Mouse (Mus musculus) kidney, postnatal 0 days (tissue): ENCODE measurements around the gene Rora. TPM values are rescaled to one million over a fixed set of nuclear protein-coding genes. Genes with fewer than 3 reads are reported as not detected.

Experiments used
- ATAC-seq: fragments of 200-750 bp; cut with Nextera tagmentation; replicated peaks from 2 replicates; pipeline ENCODE4 v1.8.0; 2017; ENCODE audit warnings: low read depth, moderate number of reproducible peaks, moderate TSS enrichment, moderate library complexity; ENCODE audit not compliant: low FRiP score
- DNase-seq: peaks from one replicate; pipeline ENCODE4 v3.0.0-alpha.2; 2016; ENCODE audit warnings: low spot score
- H3K27ac ChIP-seq: fragments of 300-500 bp; sonication (generic); 2 replicates; pipeline ENCODE4 v1.5.1; 2014; ENCODE audit warnings: mild to moderate bottlenecking
- H3K27me3 ChIP-seq: fragments of 300-500 bp; sonication (generic); 2 replicates; pipeline ENCODE4 v1.6.1; 2014; ENCODE audit warnings: low read length, mixed read lengths; ENCODE audit not compliant: insufficient read depth
- H3K36me3 ChIP-seq: fragments of 300-500 bp; sonication (generic); 2 replicates; pipeline ENCODE4 v1.6.1; 2014; ENCODE audit warnings: low read length, mixed read lengths; ENCODE audit not compliant: insufficient read depth
- H3K4me1 ChIP-seq: fragments of 300-500 bp; sonication (generic); replicated peaks from 2 replicates; pipeline ENCODE4 v1.6.1; 2014; ENCODE audit warnings: antibody characterized with exemption, low read length, mixed read lengths; ENCODE audit not compliant: insufficient read depth
- H3K4me2 ChIP-seq: fragments of 300-500 bp; sonication (generic); 2 replicates; pipeline ENCODE4 v1.6.1; 2014; ENCODE audit warnings: mild to moderate bottlenecking, low read length, moderate library complexity, mixed read lengths
- H3K4me3 ChIP-seq: fragments of 300-500 bp; sonication (generic); replicated peaks from 2 replicates; pipeline ENCODE4 v1.5.1; 2014; ENCODE audit warnings: low read depth, low read length
- H3K9ac ChIP-seq: fragments of 300-500 bp; sonication (generic); 2 replicates; pipeline ENCODE4 v1.6.1; 2014; ENCODE audit warnings: low read depth, low read length
- H3K9me3 ChIP-seq: fragments of 300-500 bp; sonication (generic); replicated peaks from 2 replicates; pipeline ENCODE4 v1.6.1; 2016; ENCODE audit warnings: low read length, inconsistent platforms, mixed read lengths
- CTCF ChIP-seq: IDR thresholded peaks from 2 replicates; pipeline ENCODE4 v1.5.1; 2016; ENCODE audit warnings: antibody characterized with exemption, low read depth, mild to moderate bottlenecking, moderate library complexity
- WGBS: fragments of 180-500 bp; shearing (Covaris S2); extraction: QIAGEN DNeasy Blood & Tissue Kit; methylation state at CpG from one replicate; pipeline ENCODE4 v1.1.7; 2014; 5-methylcytosine and 5-hydroxymethylcytosine counted together
- polyA plus RNA-seq: library from polyadenylated mRNA; unstranded; fragments of >200 nt; fragmentation: Nextera tagmentation; extraction: Ambion mirVana; gene quantifications from 2 replicates; pipeline ENCODE4 v1.2.1, GENCODE M21; 2015

Rora gene
- polyA plus RNA-seq, 1 experiment from 2014 or later = 9.8 TPM

DNA sequence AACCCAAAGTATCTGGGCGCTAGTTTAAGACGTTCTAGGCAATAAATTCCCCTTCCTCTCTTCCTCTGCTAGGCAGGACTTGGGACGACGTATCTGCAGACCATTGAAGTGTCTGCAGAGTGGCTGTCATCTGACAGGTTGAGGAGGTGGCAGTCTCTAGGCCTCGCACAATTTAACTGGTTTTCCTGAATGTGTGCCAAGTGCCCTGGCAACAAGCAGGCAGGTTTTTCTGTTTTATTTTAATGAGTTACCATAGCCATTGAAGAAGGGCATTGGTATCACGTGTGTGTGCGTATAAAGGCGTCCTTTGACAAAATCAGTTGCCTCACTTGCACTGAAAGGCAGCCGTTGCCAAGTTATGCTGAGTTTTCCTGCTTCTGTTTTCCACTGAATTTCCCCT is 619.3 kb downstream of the Rora start:
- Histone ChIP-seq H3K4me2 (no peak overlapping the region), H3K9ac (no peak overlapping the region), H3K27ac (no peak overlapping the region), H3K4me1 (no peaks in the 10 kb centered on the region), H3K4me3 (no peak overlapping the region), H3K27me3 (no peaks in the 10 kb centered on the region), H3K9me3 (no peaks in the 10 kb centered on the region), H3K36me3 (no peaks in the 10 kb centered on the region)
- TF ChIP-seq CTCF = no peak
- DNase-seq (no peak), ATAC-seq (no peak)
- 57% methylated on average over 9 of the region's 9 CpGs for WGBS

DNA sequence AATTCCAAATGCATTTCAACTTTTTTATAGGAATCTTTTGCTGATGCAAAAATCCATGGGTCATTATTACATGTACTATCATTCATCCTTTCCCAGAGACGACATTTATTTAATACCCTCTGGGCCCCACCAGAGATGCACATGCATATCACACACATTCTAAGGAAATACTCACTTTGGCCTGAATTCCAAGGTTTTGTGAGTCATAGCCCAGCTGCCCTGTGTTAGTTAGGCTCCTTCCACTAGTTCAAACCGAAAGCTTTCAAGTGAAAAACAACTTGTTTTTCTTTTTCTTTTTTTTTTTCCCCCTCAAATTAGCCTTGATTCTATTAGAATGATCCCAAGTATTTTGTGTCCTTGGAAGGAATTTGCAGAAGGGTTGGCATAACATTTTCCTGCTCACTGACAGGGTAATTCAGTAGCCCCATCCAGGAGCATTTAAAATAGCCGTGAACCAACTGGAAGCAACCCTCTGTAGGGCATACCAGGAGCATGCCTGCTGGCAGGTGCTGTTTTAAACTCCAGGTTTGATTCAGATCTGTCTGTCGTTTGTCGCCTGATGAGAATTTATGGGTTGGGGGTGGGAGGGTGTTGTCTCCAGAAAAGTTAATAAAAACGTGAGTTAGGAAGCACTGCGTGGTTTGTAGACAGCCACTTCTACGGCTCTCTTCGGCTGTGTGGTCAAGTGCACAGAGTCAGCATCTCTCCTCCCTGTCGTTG is 621.3 kb downstream of the Rora start:
- 46% methylated on average over 10 of the region's 10 CpGs for WGBS
- Histone ChIP-seq H3K27me3 (no peaks in the 10 kb centered on the region), H3K9ac (no peak overlapping the region), H3K27ac (no peak overlapping the region), H3K9me3 (no peaks in the 10 kb centered on the region), H3K4me1 (no peaks in the 10 kb centered on the region), H3K36me3 (no peaks in the 10 kb centered on the region), H3K4me2 (no peak overlapping the region), H3K4me3 (no peak overlapping the region)
- DNase-seq (no peak), ATAC-seq (no peak)
- no peak for TF ChIP-seq CTCF

DNA sequence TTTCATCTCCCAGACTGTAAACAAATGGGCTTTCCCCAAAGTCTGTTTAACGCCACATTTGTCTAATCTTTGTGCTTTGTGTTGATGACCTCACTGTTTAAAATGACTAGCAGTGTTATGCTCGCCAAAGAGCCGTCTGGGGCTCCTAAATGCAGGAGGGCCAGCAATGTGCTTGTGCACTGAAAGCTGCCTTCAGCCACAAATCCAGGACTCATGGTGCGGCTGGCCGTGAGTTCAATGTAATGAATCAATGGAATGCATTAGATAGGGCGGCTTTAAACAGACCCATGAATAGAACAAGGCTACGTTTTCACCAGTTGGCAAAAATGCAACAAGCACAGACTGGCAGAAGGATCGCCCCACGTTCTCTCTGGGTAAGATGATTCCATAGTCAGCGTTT is 623.7 kb downstream of the Rora start:
- H3K27me3 ChIP-seq = no peaks in the 10 kb centered on the region
- no peak for ATAC-seq
- no peak for TF ChIP-seq CTCF
- H3K4me1 ChIP-seq = no peaks in the 10 kb centered on the region
- no peaks in the 10 kb centered on the region for H3K9me3 ChIP-seq
- no peak for DNase-seq
- WGBS = 70% methylated on average over 10 of the region's 10 CpGs
- no peak overlapping the region for H3K4me2 ChIP-seq
- H3K36me3 ChIP-seq = no peaks in the 10 kb centered on the region
- H3K9ac ChIP-seq = no peak overlapping the region
- no peak overlapping the region for H3K27ac ChIP-seq
- H3K4me3 ChIP-seq = no peak overlapping the region

DNA sequence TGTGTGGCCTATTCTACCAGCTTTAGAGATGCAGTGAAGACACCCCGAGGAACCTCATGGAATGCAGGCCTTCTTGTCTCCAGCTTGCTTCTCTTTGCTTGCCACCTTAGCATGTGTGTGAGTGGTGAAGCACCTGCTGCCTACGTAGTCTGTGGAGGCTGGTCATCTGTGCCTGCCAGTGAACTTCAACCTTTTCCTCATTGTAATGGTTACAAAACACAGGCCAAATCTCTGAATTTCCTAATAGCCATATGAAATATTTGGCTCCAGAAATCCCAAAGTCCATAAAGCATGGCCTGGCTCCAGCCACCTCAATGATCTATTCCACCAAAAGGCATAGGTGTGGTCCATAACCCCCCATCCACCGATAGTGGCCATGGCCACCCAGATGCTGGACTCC is 631.4 kb downstream of the Rora start:
- DNase-seq = no peak
- Histone ChIP-seq H3K4me3 (no peak overlapping the region), H3K27ac (no peak overlapping the region), H3K4me1 (no peaks in the 10 kb centered on the region), H3K27me3 (no peaks in the 10 kb centered on the region), H3K9me3 (no peaks in the 10 kb centered on the region), H3K36me3 (no peaks in the 10 kb centered on the region), H3K9ac (no peak overlapping the region), H3K4me2 (no peak overlapping the region)
- WGBS = 93% methylated on average over 3 of the region's 3 CpGs
- TF ChIP-seq CTCF = no peak
- no peak for ATAC-seq

DNA sequence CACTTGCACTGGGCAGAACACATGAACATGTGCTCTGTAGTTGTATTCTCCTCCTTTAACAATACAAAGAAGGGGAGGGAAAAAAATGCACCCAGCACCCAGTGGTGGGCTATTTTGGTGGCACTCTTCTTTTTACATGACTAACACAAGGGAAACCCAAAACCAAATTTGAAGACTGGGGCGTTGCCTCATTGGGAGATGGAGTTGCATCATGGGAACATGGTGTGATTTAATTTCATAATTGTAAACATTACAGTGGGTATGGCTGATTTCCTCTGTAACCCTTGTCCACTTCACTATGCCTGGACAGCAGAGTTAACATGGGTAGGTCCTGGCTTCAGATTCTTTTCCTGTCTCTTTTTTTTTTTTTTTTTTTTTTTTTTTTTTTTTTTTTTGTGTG is 634.5 kb downstream of the Rora start:
- Histone ChIP-seq H3K4me3 (no peak overlapping the region), H3K27me3 (no peaks in the 10 kb centered on the region), H3K36me3 (no peaks in the 10 kb centered on the region), H3K9ac (no peak overlapping the region), H3K9me3 (no peaks in the 10 kb centered on the region), H3K27ac (no peak overlapping the region), H3K4me2 (no peak overlapping the region), H3K4me1 (peaks cover 10% of the 10 kb centered on the region; the same call in 1 of the 2 replicates)
- 79% methylated on average over 1 of the region's 1 CpGs for WGBS
- ATAC-seq (no peak), DNase-seq (no peak)
- TF ChIP-seq CTCF = no peak

DNA sequence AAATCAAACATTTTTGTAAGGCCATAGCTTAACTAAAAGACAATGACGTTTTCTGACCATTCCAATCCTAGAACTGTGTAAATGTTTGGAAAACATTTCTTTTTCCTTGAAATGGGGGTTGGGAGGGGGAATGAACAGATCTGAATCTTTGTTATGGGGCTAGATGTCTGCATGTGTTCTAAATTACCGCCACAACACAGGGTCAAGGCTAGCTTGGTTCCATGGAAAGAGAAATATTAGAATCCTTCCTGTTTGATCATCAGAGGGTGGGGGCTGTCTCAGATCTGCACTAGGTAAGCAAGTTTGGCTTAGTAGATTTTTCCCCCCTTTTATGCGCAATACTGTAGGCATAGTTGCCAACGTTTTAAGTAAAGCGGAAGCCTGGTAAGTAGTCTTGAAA is 635.0 kb downstream of the Rora start:
- H3K27me3 ChIP-seq = no peaks in the 10 kb centered on the region
- no peak overlapping the region for H3K27ac ChIP-seq
- H3K4me3 ChIP-seq = no peak overlapping the region
- H3K36me3 ChIP-seq = no peaks in the 10 kb centered on the region
- DNase-seq (no peak), ATAC-seq (no peak)
- H3K4me2 ChIP-seq = peak overlapping the region; percentile 95; the same call in 1 of the 2 replicates
- peaks cover 10% of the 10 kb centered on the region; the same call in 1 of the 2 replicates for H3K4me1 ChIP-seq
- WGBS = 54% methylated on average over 5 of the region's 5 CpGs
- no peak overlapping the region for H3K9ac ChIP-seq
- TF ChIP-seq CTCF = no peak
- no peaks in the 10 kb centered on the region for H3K9me3 ChIP-seq
